Mouse (Mus musculus) myocyte (in vitro differentiated cells): ENCODE results near the gene Filip1. TPM values are rescaled to one million over a fixed set of nuclear protein-coding genes. Genes with fewer than 3 reads are reported as not detected.
A peak's percentile ranks its signal among the peaks of the same experiment; 100 is the strongest.

Source experiments
- H3K27me3 ChIP-seq: one replicate; pipeline ENCODE4 v1.6.1; 2011; ENCODE audit not compliant: control insufficient read depth, insufficient read depth, insufficient read length
- H3K36me3 ChIP-seq: one replicate; pipeline ENCODE4 v1.6.1; 2011; ENCODE audit not compliant: control insufficient read depth, insufficient read depth
- H3K4me2 ChIP-seq: one replicate; pipeline ENCODE4 v1.6.1; 2011; ENCODE audit warnings: low read depth, control low read depth
- H3K4me3 ChIP-seq: one replicate; pipeline ENCODE4 v1.5.1; 2011; ENCODE audit warnings: mild to moderate bottlenecking, control low read depth, moderate library complexity
- H3K79me2 ChIP-seq: one replicate; pipeline ENCODE4 v1.6.1; 2011; ENCODE audit not compliant: control insufficient read depth, insufficient read depth
- H3ac ChIP-seq: one replicate; pipeline ENCODE4 v1.6.1; 2011; ENCODE audit not compliant: control insufficient read depth, insufficient read length
- CEBPB ChIP-seq: IDR thresholded peaks from 2 replicates; pipeline ENCODE4 v1.6.1; 2011; ENCODE audit warnings: mild to moderate bottlenecking, moderate library complexity; ENCODE audit not compliant: poor library complexity, insufficient read depth, severe bottlenecking
- E2F4 ChIP-seq: IDR thresholded peaks from one replicate; pipeline ENCODE4 v1.6.1; 2011; ENCODE audit warnings: mild to moderate bottlenecking, control low read depth, moderate library complexity; ENCODE audit not compliant: insufficient read depth
- MAX ChIP-seq: IDR thresholded peaks from one replicate; pipeline ENCODE4 v1.6.1; 2011; ENCODE audit warnings: low read depth, mild to moderate bottlenecking, control low read depth
- MYOD1 ChIP-seq, 3 experiments: IDR thresholded peaks; one replicate each; pipeline ENCODE4 v1.6.1; 2011; ENCODE audit warnings: control low read depth in 2 of 3, low read depth in 2 of 3, mild to moderate bottlenecking in 2 of 3, moderate library complexity in 1 of 3; ENCODE audit not compliant: insufficient read length in 2 of 3, control insufficient read depth in 1 of 3
- MYOG ChIP-seq, 3 experiments: IDR thresholded peaks; one replicate each; pipeline ENCODE4 v1.6.1; 2011; ENCODE audit warnings: control low read depth in 2 of 3, low read depth in 2 of 3, mild to moderate bottlenecking in 2 of 3; ENCODE audit not compliant: insufficient read length in 2 of 3, control insufficient read depth in 1 of 3, insufficient read depth in 1 of 3
- POLR2A ChIP-seq: IDR thresholded peaks from one replicate; pipeline ENCODE4 v1.6.1; 2011; ENCODE audit warnings: low read depth, mild to moderate bottlenecking, control low read depth, moderate library complexity; ENCODE audit not compliant: insufficient read length
- POLR2AphosphoS2 ChIP-seq: IDR thresholded peaks from one replicate; pipeline ENCODE4 v1.6.1; 2011; ENCODE audit warnings: low read depth, control low read depth; ENCODE audit not compliant: insufficient read length
- REST ChIP-seq: IDR thresholded peaks from one replicate; pipeline ENCODE4 v1.6.1; 2011; ENCODE audit warnings: mild to moderate bottlenecking, control low read depth, moderate library complexity; ENCODE audit not compliant: insufficient read depth, insufficient read length
- SRF ChIP-seq: IDR thresholded peaks from one replicate; pipeline ENCODE4 v1.6.1; 2011; ENCODE audit warnings: low read depth; ENCODE audit not compliant: control insufficient read depth, insufficient read length
- TCF12 ChIP-seq: IDR thresholded peaks from one replicate; pipeline ENCODE4 v1.6.1; 2011; ENCODE audit warnings: mild to moderate bottlenecking, control low read depth; ENCODE audit not compliant: poor library complexity, insufficient read depth, severe bottlenecking
- TCF3 ChIP-seq: IDR thresholded peaks from one replicate; pipeline ENCODE4 v1.6.1; 2011; ENCODE audit warnings: low read depth, control low read depth; ENCODE audit not compliant: insufficient read length
- USF1 ChIP-seq: IDR thresholded peaks from one replicate; pipeline ENCODE4 v1.6.1; 2011; ENCODE audit warnings: low read depth, mild to moderate bottlenecking, control low read depth, moderate library complexity
- polyA plus RNA-seq: library from polyadenylated mRNA; unstranded; fragments of >200 nt; fragmentation: generic; extraction: Trizol; gene quantifications from one replicate; pipeline ENCODE4 v1.2.1, GENCODE M21; 2012; ENCODE audit warnings: missing spikeins

Gene Filip1
- polyA plus RNA-seq, 1 experiment: 7.0 TPM

GRCm38 (mm10) chr9:79961630-79962285 is 50.9 kb downstream of the Filip1 start:
- Histone ChIP-seq H3ac (no peak overlapping the region), H3K4me2 (no peak overlapping the region), H3K36me3 (no peaks in the 10 kb centered on the region), H3K4me3 (no peak overlapping the region), H3K27me3 (no peaks in the 10 kb centered on the region), H3K79me2 (no peaks in the 10 kb centered on the region)
- TF ChIP-seq MYOD1 (IDR thresholded peaks at IDR 0.05; ENCODE audit: control insufficient read depth in 1 of 3, insufficient read length in 2 of 3, low read depth in 2 of 3) (no peak), TCF3 (no peak), REST (no peak), TCF12 (no peak), MAX (no peak), POLR2A (no peak), POLR2AphosphoS2 (no peak), SRF (no peak), E2F4 (no peak), MYOG (IDR thresholded peaks at IDR 0.05; ENCODE audit: control insufficient read depth in 1 of 3, insufficient read depth in 1 of 3, insufficient read length in 2 of 3, low read depth in 2 of 3) (no peak), CEBPB (no peak), USF1 (no peak)

GRCm38 (mm10) chr9:79960453-79960852 is 52.2 kb downstream of the Filip1 start:
- Histone ChIP-seq H3K79me2 (no peaks in the 10 kb centered on the region), H3K36me3 (no peaks in the 10 kb centered on the region), H3ac (no peak overlapping the region), H3K4me2 (no peak overlapping the region), H3K4me3 (no peak overlapping the region), H3K27me3 (no peaks in the 10 kb centered on the region)
- TF ChIP-seq MAX: no peak
- no peak for TF ChIP-seq TCF12
- no peak for TF ChIP-seq POLR2AphosphoS2
- no peak for TF ChIP-seq REST
- no peak for TF ChIP-seq MYOD1 (IDR thresholded peaks at IDR 0.05; ENCODE audit: control insufficient read depth in 1 of 3, insufficient read length in 2 of 3, low read depth in 2 of 3)
- TF ChIP-seq TCF3: no peak

- H3K27me3 ChIP-seq: no peaks in the 10 kb centered on the region
- no peak overlapping the region for H3ac ChIP-seq
- H3K79me2 ChIP-seq: no peaks in the 10 kb centered on the region
- H3K4me3 ChIP-seq: no peak overlapping the region
- TF ChIP-seq MYOD1 (IDR thresholded peaks at IDR 0.05; ENCODE audit: control insufficient read depth in 1 of 3, insufficient read length in 2 of 3, low read depth in 2 of 3) (peak in 2 of 3 experiments; percentile 46 to 77), CEBPB (no peak), MAX (no peak), POLR2AphosphoS2 (no peak), REST (no peak), E2F4 (no peak), POLR2A (no peak), MYOG (IDR thresholded peaks at IDR 0.05; ENCODE audit: control insufficient read depth in 1 of 3, insufficient read depth in 1 of 3, insufficient read length in 2 of 3, low read depth in 2 of 3) (peak in 1 of 3 experiments; percentile 24), SRF (no peak), TCF12 (peak; percentile 46), TCF3 (no peak), USF1 (no peak)
- H3K4me2 ChIP-seq: peak overlapping the region; percentile 52
- no peaks in the 10 kb centered on the region for H3K36me3 ChIP-seq
These were observed 54.3 kb downstream of the Filip1 start for GRCm38 (mm10) chr9:79958395-79958794.

- Histone ChIP-seq H3K79me2 (no peaks in the 10 kb centered on the region), H3ac (no peak overlapping the region), H3K27me3 (no peaks in the 10 kb centered on the region), H3K4me2 (no peak overlapping the region), H3K4me3 (no peak overlapping the region), H3K36me3 (no peaks in the 10 kb centered on the region)
- no peak for TF ChIP-seq MYOG (IDR thresholded peaks at IDR 0.05; ENCODE audit: control insufficient read depth in 1 of 3, insufficient read depth in 1 of 3, insufficient read length in 2 of 3, low read depth in 2 of 3)
- no peak for TF ChIP-seq SRF
- TF ChIP-seq POLR2A: no peak
- no peak for TF ChIP-seq MYOD1 (IDR thresholded peaks at IDR 0.05; ENCODE audit: control insufficient read depth in 1 of 3, insufficient read length in 2 of 3, low read depth in 2 of 3)
- no peak for TF ChIP-seq USF1
- TF ChIP-seq TCF3: no peak
- no peak for TF ChIP-seq REST
- TF ChIP-seq MAX: no peak
These were observed 57.7 kb downstream of the Filip1 start for GRCm38 (mm10) chr9:79954944-79955343.

DNA sequence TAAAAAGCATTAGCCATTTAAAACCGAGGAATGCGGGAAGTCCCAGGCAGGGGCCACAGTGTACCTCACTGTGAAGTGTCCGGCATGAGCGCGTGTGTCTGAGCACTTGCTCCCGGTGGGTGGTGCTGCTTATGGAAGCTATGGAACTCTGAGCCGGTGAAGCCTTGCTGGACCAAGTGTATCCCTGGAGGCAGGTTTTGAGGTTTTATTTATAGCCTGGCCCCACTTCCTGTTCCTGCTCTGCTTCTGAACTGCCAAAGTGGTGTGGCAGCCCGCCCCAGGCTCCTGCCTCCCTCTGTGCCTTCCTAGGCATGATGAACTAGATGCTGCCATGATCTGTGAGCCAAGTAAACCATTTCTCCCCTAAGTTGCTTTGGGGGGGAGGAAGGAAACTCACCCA is 60.7 kb downstream of the Filip1 start:
- Histone ChIP-seq H3K4me3 (no peak overlapping the region), H3K36me3 (no peaks in the 10 kb centered on the region), H3K27me3 (no peaks in the 10 kb centered on the region), H3ac (no peak overlapping the region), H3K79me2 (no peaks in the 10 kb centered on the region), H3K4me2 (peak overlapping the region; percentile 37)
- TF ChIP-seq MYOG (IDR thresholded peaks at IDR 0.05; ENCODE audit: control insufficient read depth in 1 of 3, insufficient read depth in 1 of 3, insufficient read length in 2 of 3, low read depth in 2 of 3) (peak in 1 of 3 experiments; percentile 6), POLR2A (no peak)
